Mouse (Mus musculus) heart, postnatal 0 days (tissue): ENCODE data around the gene Secisbp2. TPM values are rescaled to one million over a fixed set of nuclear protein-coding genes. Genes with fewer than 3 reads are reported as not detected.
A peak's percentile ranks its signal among the peaks of the same experiment; 100 is the strongest.

Source experiments
- ATAC-seq: fragments of 200-750 bp; cut with Nextera tagmentation; 2 replicates; pipeline ENCODE4 v1.8.0; 2017; ENCODE audit warnings: low read depth, moderate number of reproducible peaks, moderate library complexity; ENCODE audit not compliant: insufficient read depth
- DNase-seq: peaks from one replicate; pipeline ENCODE4 v3.0.0-alpha.2; 2016; ENCODE audit warnings: low spot score
- H3K27ac ChIP-seq: fragments of 300-500 bp; sonication (generic); 2 replicates; pipeline ENCODE4 v1.5.1; 2014; ENCODE audit warnings: low read depth, mild to moderate bottlenecking
- H3K27me3 ChIP-seq: fragments of 300-500 bp; sonication (generic); 2 replicates; pipeline ENCODE4 v1.6.1; 2014; ENCODE audit warnings: low read length, mixed read lengths; ENCODE audit not compliant: control insufficient read depth, insufficient read depth
- H3K36me3 ChIP-seq: fragments of 300-500 bp; sonication (generic); replicated peaks from 2 replicates; pipeline ENCODE4 v1.6.1; 2014; ENCODE audit warnings: low read length, mixed read lengths; ENCODE audit not compliant: control insufficient read depth, insufficient read depth
- H3K4me1 ChIP-seq: fragments of 300-500 bp; sonication (generic); 2 replicates; pipeline ENCODE4 v1.6.1; 2014; ENCODE audit warnings: antibody characterized with exemption; ENCODE audit not compliant: control insufficient read depth, insufficient read depth
- H3K4me2 ChIP-seq: fragments of 300-500 bp; sonication (generic); 2 replicates; pipeline ENCODE4 v1.6.1; 2014; ENCODE audit warnings: low read depth, mild to moderate bottlenecking, low read length, moderate library complexity
- H3K4me3 ChIP-seq: fragments of 300-500 bp; sonication (generic); 2 replicates; pipeline ENCODE4 v1.5.1; 2014; ENCODE audit warnings: low read depth, low read length
- H3K9ac ChIP-seq: fragments of 300-500 bp; sonication (generic); replicated peaks from 2 replicates; pipeline ENCODE4 v1.6.1; 2014; ENCODE audit warnings: low read depth, low read length, mixed read lengths
- H3K9me3 ChIP-seq: fragments of 300-500 bp; sonication (generic); replicated peaks from 2 replicates; pipeline ENCODE4 v1.6.1; 2016; ENCODE audit warnings: low read length; ENCODE audit not compliant: control insufficient read depth
- CTCF ChIP-seq: IDR thresholded peaks from 2 replicates; pipeline ENCODE4 v1.5.1; 2016; ENCODE audit warnings: antibody characterized with exemption, control low read depth, low read depth
- EP300 ChIP-seq: IDR thresholded peaks from 2 replicates; pipeline ENCODE4 v1.6.1; 2016; ENCODE audit warnings: antibody characterized with exemption, low read depth
- WGBS: fragments of 180-500 bp; shearing (Covaris S2); extraction: QIAGEN DNeasy Blood & Tissue Kit; methylation state at CpG from one replicate; pipeline ENCODE4 v1.1.7; 2014; 5-methylcytosine and 5-hydroxymethylcytosine counted together
- polyA plus RNA-seq: library from polyadenylated mRNA; unstranded; fragments of >200 nt; fragmentation: Nextera tagmentation; extraction: Ambion mirVana; gene quantifications from 2 replicates; pipeline ENCODE4 v1.2.1, GENCODE M21; 2015
- total RNA-seq: library from RNA; depleted of rRNA; stranded (reverse); fragments of >200 nt; gene quantifications from 2 replicates; pipeline ENCODE4 v1.2.3, GENCODE M21; 2014; ENCODE audit warnings: low replicate concordance; rRNA removed

Secisbp2 gene
- total and polyA plus RNA-seq, 2 experiments from 2014 or later = 27.7 to 29.8 TPM

DNA sequence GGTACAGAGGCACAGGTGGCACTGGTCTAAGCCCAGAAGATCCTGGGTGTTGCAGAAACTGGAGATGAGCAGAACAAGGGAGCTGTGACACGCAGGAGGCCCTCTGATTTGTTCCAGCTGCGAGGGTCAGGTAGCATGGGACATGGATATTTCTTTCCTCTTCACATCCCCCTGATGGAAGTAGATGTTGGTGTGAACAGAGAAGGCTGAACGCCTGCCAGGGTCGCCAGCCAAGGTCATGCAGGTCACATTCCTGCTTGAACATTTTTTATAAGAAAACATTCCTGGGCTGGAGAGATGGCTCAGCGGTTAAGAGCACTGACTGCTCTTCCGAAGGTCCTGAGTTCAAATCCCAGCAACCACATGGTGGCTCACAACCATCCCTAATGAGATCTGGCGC is 75.9 kb downstream of the Secisbp2 start:
- no peak overlapping the region for H3K4me2 ChIP-seq
- H3K27me3 ChIP-seq = no peaks in the 10 kb centered on the region
- H3K9ac ChIP-seq = no peak overlapping the region
- no peak for DNase-seq
- no peak overlapping the region for H3K27ac ChIP-seq
- no peaks in the 10 kb centered on the region for H3K36me3 ChIP-seq
- WGBS = 53% methylated on average over 7 of the region's 7 CpGs
- TF ChIP-seq EP300 = no peak
- TF ChIP-seq CTCF = no peak
- peaks cover 10% of the 10 kb centered on the region; the same call in 1 of the 2 replicates for H3K4me1 ChIP-seq
- no peak for ATAC-seq
- no peaks in the 10 kb centered on the region for H3K9me3 ChIP-seq
- H3K4me3 ChIP-seq = no peak overlapping the region

- TF ChIP-seq CTCF (peak; percentile 49), EP300 (no peak)
- Histone ChIP-seq H3K4me2 (no peak overlapping the region), H3K36me3 (no peaks in the 10 kb centered on the region), H3K4me1 (peaks cover 10% of the 10 kb centered on the region; the same call in 1 of the 2 replicates), H3K27me3 (no peaks in the 10 kb centered on the region), H3K4me3 (no peak overlapping the region), H3K9me3 (no peaks in the 10 kb centered on the region), H3K9ac (no peak overlapping the region), H3K27ac (no peak overlapping the region)
- DNase-seq (no peak), ATAC-seq (peak; percentile 34; the same call in 1 of the 2 replicates)
- WGBS = 7% methylated on average over 4 of the region's 4 CpGs
Measured at GRCm38 (mm10) chr13:51729887-51730361, 78.4 kb downstream of the Secisbp2 start.

GRCm38 (mm10) chr13:51731474-51731873 is 80.0 kb downstream of the Secisbp2 start:
- no peak for TF ChIP-seq EP300
- no peak for TF ChIP-seq CTCF
- H3K27ac ChIP-seq = no peak overlapping the region

GRCm38 (mm10) chr13:51732097-51732664 is 80.7 kb downstream of the Secisbp2 start:
- Histone ChIP-seq H3K4me1 (peaks cover 14% of the 10 kb centered on the region; the same call in 1 of the 2 replicates), H3K9ac (no peak overlapping the region), H3K36me3 (no peaks in the 10 kb centered on the region), H3K4me2 (no peak overlapping the region), H3K4me3 (no peak overlapping the region), H3K27me3 (no peaks in the 10 kb centered on the region), H3K27ac (no peak overlapping the region), H3K9me3 (no peaks in the 10 kb centered on the region)
- no peak for TF ChIP-seq EP300
- TF ChIP-seq CTCF = no peak
- ATAC-seq (no peak), DNase-seq (no peak)
- WGBS = 79% methylated on average over 14 of the region's 14 CpGs

More at GRCm38 (mm10) chr13:51731474-51731873, 80.0 kb downstream of the Secisbp2 start:
- Histone ChIP-seq H3K4me3 (no peak overlapping the region), H3K36me3 (no peaks in the 10 kb centered on the region), H3K9ac (no peak overlapping the region), H3K9me3 (no peaks in the 10 kb centered on the region), H3K4me2 (no peak overlapping the region), H3K27me3 (no peaks in the 10 kb centered on the region), H3K4me1 (peaks cover 14% of the 10 kb centered on the region; the same call in 1 of the 2 replicates)
- ATAC-seq (no peak), DNase-seq (no peak)
- 90% methylated on average over 7 of the region's 7 CpGs for WGBS

Other genes with a start within 250 kb of the Secisbp2 start
- gene S1pr3, start 243.1 kb upstream of the Secisbp2 start, total RNA-seq = 20.0 and 25.8 TPM in 2 replicates
- 15.1 and 15.6 TPM in 2 replicates for gene S1pr3, start 243.1 kb upstream of the Secisbp2 start, polyA plus RNA-seq
- 2.1 and 3.0 TPM in 2 replicates for gene Shc3, start 82.3 kb upstream of the Secisbp2 start, total RNA-seq
- 0.12 and 0.16 TPM in 2 replicates for gene Shc3, start 82.3 kb upstream of the Secisbp2 start, polyA plus RNA-seq
- gene Cks2, start 6.5 kb upstream of the Secisbp2 start, total RNA-seq = 199 and 228 TPM in 2 replicates
- 101 and 105 TPM in 2 replicates for gene Cks2, start 6.5 kb upstream of the Secisbp2 start, polyA plus RNA-seq
- gene Sema4d, start 142.1 kb downstream of the Secisbp2 start, total RNA-seq = 11.6 and 12.6 TPM in 2 replicates
- 16.7 and 18.2 TPM in 2 replicates for gene Sema4d, start 142.1 kb downstream of the Secisbp2 start, polyA plus RNA-seq
- 18.7 and 30.4 TPM in 2 replicates for gene Gadd45g, start 195.0 kb downstream of the Secisbp2 start, total RNA-seq
- gene Gadd45g, start 195.0 kb downstream of the Secisbp2 start, polyA plus RNA-seq = 33.2 and 46.6 TPM in 2 replicates